Mouse (Mus musculus) cortical plate, adult 2 months (tissue): ENCODE measurements around the gene P3h4. TPM values are rescaled to one million over a fixed set of nuclear protein-coding genes. Genes with fewer than 3 reads are reported as not detected.
A peak's percentile ranks its signal among the peaks of the same experiment; 100 is the strongest.

Experiments
- H3K27ac ChIP-seq: fragments of 200-500 bp; 2 replicates; pipeline ENCODE4 v1.5.1; 2012; ENCODE audit warnings: low read length, control low read depth, inconsistent platforms; ENCODE audit not compliant: insufficient read depth
- H3K4me1 ChIP-seq: fragments of 200-500 bp; 2 replicates; pipeline ENCODE4 v1.6.1; 2011; ENCODE audit warnings: low read length; ENCODE audit not compliant: control insufficient read depth, insufficient read depth
- H3K4me3 ChIP-seq: fragments of 200-500 bp; 2 replicates; pipeline ENCODE4 v1.5.1; 2011; ENCODE audit warnings: mild to moderate bottlenecking, low read length, control low read depth; ENCODE audit not compliant: insufficient read depth
- CTCF ChIP-seq: fragments of 200-500 bp; IDR thresholded peaks from 2 replicates; pipeline ENCODE4 v1.5.1; 2011; ENCODE audit warnings: mild to moderate bottlenecking, control low read depth, low read length; ENCODE audit not compliant: insufficient read depth; ENCODE audit errors: extremely low read depth
- POLR2A ChIP-seq: fragments of 200-500 bp; IDR thresholded peaks from 2 replicates; pipeline ENCODE4 v1.6.1; 2011; ENCODE audit warnings: mild to moderate bottlenecking, low read length, control low read depth; ENCODE audit not compliant: insufficient read depth; ENCODE audit errors: extremely low read depth
- polyA plus RNA-seq: library from polyadenylated mRNA; depleted of rRNA; stranded (reverse); fragments of >200 nt; gene quantifications from 2 replicates; pipeline ENCODE4 v1.2.3, GENCODE M21; 2012

The P3h4 gene
- polyA plus RNA-seq, 1 experiment = 15.3 TPM

DNA sequence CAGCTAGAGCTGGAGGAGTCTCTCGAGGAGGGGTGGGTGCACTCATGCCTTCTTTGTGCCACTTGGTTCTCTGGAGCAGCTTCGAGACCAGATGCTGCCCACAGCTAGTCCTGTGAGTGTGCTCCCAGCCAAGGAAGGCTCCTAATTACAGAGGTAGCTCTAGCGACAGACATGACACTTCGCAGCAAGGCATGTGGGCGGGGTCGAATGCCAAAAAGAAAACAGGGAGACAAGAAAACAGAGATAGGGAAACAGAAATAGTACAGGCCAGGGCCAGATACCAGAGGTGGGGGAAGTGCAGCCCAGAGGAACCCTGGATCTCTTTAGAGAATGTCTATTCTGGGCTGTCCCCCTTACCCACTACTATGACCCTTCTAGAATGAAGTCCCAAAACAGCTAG is 12.4 kb downstream of the P3h4 start:
- TF ChIP-seq POLR2A = no peak
- TF ChIP-seq CTCF = no peak
- no peak overlapping the region for H3K4me3 ChIP-seq
- H3K4me1 ChIP-seq = no peaks in the 10 kb centered on the region
- H3K27ac ChIP-seq = no peak overlapping the region

DNA sequence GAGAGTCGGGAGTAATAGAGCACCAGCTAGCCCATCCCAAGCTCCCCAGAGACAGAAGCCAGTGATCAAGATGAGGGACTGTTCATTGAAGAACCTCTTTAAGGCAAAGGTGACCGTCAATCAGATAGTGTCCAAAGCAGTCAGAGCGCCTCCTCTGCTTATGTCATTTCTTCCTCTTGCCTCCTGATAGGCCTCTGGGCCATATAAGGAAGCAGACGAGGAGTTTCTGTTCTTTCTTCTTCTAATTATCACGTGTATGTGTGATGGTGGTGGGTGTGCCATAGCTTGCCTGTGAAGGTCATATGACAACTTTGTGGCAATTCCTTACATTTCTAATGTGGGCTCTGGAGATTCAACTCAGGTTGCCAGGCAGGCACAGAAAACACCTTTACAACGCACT is 13.8 kb downstream of the P3h4 start:
- Histone ChIP-seq H3K27ac (no peak overlapping the region), H3K4me1 (peaks cover 2% of the 10 kb centered on the region; the same call in 1 of the 2 replicates), H3K4me3 (no peak overlapping the region)
- TF ChIP-seq POLR2A (no peak), CTCF (no peak)

DNA sequence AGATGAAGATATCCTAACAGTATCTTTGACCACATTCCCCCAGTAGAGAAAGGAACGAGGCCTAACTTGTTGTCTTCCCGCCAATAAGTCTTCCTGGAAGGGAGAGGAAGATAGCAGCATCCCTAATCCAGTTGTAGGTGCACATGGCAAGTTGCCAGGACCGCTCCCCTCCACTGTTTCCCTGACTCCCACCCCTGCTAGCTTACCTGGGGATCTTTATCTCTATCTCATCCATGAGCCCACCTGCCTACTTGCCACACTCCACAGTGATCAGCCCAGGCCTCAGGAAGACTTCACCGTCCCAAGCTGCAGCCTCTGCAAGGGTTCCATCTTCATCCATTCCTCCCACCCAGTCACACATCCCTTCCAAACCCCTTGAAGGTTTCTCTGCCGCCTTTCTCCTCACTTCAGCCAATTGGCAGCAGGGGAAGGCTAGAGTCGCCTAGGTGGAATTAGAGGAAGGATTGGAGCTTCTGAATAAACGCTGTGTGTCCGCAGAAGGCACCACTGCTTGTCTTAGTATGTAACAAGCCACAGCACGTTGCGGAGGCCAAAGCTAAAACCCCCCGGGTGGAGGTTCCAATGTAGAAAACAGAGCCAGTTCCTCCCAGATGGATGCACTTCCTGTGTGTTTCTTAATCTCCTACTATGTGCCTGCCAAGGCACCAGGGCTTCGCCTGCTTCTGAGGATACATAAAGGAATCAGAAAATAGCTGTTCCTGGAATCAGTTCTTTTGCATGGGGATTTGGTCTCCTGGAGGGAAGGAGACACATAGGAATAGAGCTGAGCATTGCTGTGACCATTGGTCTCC is 14.7 kb downstream of the P3h4 start:
- TF ChIP-seq CTCF = no peak
- no peak for TF ChIP-seq POLR2A
- H3K4me3 ChIP-seq = no peak overlapping the region
- H3K4me1 ChIP-seq = peaks cover 5% of the 10 kb centered on the region; the same call in 1 of the 2 replicates
- H3K27ac ChIP-seq = no peak overlapping the region

DNA sequence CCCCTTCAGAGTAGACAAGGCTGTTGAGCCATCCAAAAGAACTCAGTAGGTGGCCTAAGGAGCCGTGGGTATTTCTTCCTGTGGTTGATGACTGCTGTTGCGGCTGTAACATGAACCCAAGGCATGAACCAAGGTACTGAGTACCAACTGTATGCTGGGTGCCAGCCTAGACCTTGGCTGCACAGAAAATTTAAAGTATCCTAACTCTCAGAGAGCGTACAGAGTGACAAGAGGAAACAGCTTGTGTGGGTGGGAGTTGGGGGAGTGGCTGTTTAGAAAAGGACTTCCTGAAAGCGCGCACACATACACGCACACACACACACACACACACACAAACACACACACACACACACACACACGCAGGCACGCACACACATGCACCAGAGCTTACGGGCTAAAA is 15.3 kb downstream of the P3h4 start:
- Histone ChIP-seq H3K27ac (no peak overlapping the region), H3K4me1 (peaks cover 6% of the 10 kb centered on the region; the same call in 1 of the 2 replicates), H3K4me3 (no peak overlapping the region)
- no peak for TF ChIP-seq CTCF
- TF ChIP-seq POLR2A = no peak

DNA sequence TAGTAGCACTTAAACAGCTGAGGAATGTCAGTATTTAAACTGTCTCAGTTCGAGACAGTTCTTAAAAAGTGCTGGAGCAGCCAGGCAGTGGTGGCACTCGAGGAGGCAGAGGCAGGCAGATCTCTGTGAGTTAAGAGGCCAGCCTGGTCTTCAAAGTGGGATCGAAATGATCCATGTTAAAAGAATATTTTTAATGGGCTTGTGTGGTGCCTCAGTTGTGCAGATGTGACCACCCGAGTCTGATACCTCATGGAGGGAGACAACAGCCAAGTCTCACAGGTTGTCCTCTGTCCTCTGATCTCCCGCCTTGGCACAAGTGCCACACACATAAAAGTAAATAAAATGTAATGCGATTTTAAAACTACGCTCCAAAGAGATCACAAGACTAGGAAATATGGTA is 16.1 kb downstream of the P3h4 start:
- no peak overlapping the region for H3K27ac ChIP-seq
- TF ChIP-seq CTCF = no peak
- no peak for TF ChIP-seq POLR2A
- H3K4me3 ChIP-seq = no peak overlapping the region; the same call in 1 of the 2 replicates
- peaks cover 7% of the 10 kb centered on the region for H3K4me1 ChIP-seq

DNA sequence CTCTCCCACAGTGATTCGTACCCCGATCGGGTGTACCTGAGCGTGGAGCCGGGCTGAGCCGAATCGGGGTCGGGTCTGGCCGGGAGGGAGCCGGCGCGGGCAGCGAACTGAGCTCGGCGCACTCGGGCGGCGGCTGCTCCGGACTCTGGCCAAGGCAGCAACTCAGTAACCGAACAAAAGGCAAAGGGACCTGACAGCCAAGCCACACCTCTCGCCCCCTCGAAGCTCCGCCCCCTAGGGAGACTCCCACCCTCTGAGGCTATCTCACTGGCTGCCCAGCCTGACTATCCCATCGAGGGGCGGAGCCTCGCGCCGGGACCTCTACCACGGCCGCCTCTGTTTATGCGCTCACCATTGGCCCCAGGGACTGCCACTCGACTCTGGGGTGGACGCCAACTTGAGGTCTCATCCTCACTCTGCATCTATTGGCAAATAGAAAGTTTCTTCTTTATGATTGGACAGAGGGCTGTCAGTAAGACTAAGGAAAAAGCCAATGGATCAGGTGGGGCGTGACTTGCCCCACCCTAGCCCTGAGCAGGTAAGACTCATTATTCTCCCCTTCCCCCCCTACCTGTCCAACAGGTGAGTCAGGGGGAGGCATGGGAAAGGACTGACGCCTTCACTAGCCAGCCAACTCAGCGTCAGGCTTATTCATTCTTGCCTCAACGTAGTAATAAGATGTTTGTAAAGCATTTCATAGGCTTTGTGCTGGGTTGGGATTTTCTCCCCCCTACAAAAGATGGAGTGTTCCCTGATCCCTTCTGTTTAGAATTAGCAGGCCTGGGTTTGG is 16.8 kb downstream of the P3h4 start, which contains the start of gene Jup:
Jup (minus strand) TSS at position 164 of the 790 bp plus-strand sequence.
- Histone ChIP-seq H3K4me1 (peaks cover 9% of the 10 kb centered on the region), H3K4me3 (peak within 1 kb of the TSS; percentile 56), H3K27ac (peak within 1 kb of the TSS; percentile 67)
- TF ChIP-seq CTCF = no peak
- TF ChIP-seq POLR2A = peak; percentile 93

DNA sequence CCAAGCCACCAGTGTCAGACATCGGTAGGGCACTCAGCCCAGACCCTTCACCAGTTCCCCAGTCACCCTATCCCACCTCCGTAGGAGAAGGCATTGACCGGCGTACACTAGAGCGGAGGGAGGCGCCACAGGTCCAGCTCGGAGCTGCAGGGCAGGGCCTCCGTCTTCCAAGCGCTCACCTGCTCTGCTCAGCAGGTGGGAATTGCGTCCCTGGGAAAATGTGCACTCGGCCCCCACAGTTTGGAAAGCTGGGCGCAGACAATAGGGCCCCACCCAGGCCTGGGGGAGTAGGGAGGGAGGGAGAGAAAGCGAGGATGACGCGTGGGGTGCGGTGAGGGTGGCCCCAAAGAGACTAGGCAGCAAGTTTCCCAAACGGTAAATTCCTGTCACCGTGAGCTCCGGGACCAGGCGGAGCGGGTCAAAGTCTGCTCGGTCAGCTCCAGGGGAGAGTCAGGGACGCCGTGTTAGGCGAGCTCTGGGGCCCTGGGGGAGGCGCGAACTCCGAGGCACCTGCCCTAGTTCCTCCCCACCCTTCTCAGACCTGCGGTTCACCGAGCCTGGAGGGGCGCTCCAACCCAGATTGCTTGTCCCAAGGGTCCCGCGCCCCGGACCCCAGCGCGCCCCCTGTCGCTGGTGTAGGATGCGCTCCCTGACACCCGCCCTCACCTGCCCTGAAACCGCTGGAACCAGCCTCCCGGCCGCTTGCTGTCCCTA is 17.6 kb downstream of the P3h4 start:
- Histone ChIP-seq H3K4me1 (peaks cover 9% of the 10 kb centered on the region), H3K4me3 (peak overlapping the region; percentile 56), H3K27ac (peak overlapping the region; percentile 67)
- TF ChIP-seq CTCF (no peak), POLR2A (no peak)

DNA sequence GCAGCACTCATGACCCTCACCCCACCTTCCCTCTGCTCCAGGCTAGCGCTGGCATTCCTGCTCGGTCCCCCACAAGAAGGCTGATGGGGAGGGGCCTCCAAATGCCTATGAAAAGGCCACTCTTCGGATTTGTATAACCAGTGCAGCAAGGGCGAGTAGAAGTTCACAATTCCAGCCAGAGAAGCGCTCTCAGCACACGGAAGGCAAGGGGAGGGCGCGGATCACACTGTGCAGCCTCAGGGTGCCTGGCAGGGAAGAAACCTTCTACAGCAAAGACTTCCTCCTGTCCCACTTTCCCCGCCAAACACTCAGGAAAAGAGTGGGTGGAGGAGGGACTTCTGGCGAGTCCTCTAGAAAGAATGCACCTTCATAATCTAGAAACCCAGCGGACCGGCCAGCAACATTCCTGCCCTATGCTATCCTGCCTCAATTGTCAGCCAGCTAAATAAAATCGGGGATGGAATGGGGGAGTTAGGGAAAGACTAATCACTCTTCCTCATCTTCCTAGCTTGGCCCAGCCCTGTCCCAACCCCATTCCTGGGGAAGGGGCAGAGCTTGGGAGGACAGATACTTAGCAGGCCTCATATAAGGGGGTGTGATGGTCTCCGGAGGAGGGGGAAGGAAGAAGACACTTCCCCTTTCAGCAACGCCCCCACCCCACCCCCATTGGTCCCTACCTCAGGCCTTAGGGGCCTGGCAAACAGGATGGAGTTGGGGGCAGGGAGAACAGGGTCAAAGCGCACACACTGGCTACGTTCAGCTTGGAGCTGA is 18.6 kb downstream of the P3h4 start:
- TF ChIP-seq POLR2A = 0 out of 2 replicates have a peak, but pooled peaks have one; percentile 23
- TF ChIP-seq CTCF = 0 out of 2 replicates have a peak, but pooled peaks have one; percentile 3
- Histone ChIP-seq H3K4me3 (peak overlapping the region; percentile 56), H3K4me1 (peaks cover 9% of the 10 kb centered on the region), H3K27ac (0 out of 2 replicates have a peak overlapping the region, but pooled peaks have one; percentile 67)
